Mouse (Mus musculus): ENCODE data around the gene Drc1.

Gene Drc1

DNA sequence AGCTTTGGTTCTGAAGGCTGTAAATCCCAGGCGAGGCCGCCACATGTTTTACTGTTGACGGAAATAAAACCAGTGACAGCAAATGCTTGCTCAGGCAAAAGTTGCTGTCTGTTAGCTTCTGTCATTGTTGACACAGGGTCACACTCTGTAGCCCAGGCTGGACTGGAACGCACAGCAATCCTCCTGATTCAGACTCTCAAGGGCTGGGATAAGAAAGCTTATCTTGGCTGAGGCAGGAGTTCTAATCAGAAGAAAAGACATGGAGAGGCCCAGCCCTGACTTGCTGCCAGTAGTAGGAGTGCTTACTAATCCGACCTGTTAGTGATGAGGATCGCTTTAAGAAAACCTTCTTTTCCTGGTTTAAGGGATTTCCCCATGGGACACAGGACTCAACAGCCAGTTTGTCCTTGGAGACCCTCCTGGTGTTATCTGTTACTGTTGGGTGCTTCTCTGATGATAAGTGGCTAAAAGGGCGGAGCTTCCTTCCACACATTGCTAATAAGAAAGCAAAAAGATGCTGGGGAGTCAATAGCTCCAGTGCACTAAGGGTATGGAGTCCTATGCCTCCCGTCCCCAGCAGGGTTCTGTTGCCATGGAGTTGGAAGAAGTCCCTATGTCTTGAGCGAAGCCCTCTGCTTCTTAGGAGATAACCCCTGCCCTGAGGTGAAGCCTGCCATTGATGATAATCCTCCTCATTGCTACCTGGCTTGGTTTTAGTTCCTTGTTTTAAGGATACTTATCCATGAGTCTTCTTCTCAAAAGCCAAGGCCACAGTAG, 6.1 kb downstream of the Drc1 start:
- DNase-seq: no peak

DNA sequence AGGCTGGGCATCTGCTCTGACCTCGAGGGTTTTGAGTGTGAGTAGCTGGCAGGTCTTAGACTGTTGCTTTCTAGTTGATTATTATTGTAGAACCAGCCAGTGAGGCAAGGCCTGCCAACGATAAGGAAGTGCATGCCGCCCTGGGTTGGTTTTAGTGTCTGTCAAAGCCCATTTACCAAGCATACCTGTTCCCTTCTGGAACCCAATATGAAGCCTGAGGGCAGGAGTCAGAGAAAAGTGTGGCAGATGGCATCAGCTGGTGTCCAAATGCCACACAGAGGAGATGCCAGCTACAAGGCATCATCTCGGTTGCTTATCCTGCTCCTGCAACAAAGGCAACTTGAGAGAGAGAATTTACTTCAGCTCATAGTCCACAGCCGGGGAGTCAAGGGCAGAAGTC, 59.6 kb downstream of the Drc1 start:
- DNase-seq: peak; percentile 72 to 82

DNA sequence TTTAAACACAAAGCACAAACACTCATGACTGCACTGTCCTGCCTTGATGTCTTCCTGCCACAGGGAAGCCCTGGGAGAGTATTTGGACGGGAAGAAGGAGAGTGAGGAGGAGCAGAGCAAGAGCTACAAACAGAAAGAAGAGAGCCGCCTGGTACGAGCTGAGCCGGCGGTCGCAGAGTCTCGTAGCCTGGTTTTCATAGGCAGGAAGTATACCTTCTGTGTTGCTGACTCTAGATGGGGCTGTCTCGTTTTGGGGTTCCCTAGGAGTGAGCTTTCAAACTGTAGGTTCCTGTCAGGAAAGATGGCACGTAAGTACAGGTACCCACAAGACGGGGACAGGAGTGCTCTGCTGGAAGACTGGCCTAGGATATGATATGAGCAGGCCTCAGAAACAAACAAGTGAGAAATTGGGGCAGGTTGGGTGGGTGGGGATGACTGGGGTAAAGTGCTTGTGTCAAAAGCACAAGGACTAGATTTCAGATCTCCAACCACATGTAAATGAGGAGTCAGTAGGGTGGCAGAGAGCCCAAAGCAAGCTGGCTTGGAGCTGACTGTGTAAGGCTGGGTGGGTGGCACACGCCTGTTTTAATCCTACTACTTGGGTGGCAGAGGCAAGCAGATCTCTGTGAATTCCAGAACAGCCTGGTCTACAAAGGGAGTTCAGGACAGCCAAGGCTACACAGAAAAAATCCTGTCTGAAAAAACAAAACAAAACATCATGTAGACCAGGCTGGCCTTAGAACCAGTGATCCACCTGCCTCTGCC, 60.6 kb downstream of the Drc1 start:
- DNase-seq: peak; percentile 25

GRCm38 (mm10) chr5:30342601-30343015, 61.4 kb downstream of the Drc1 start:
- peak; percentile 23 to 38 for DNase-seq

DNA sequence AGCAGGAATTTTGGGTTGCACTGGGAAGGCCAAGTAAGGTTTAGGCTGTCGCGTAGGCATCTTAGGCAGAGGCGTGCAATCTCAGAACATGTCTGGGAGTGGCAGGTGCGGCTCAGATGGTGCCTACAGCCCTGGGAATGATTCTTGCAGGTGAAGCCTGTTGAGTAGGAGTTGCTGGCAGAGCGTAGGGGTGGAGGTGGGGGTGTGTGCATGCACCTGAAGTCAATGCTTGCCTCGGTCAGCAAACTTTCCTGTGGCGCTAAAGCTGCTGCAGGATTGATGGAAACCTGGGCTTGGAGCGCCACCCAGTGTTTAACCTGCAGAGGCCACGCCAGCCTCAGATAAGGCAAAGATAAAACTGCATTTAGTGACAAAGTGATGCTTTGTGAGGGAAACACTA, 61.9 kb downstream of the Drc1 start:
- DNase-seq: peak; percentile 87 to 89

- DNase-seq: no peak
These were observed 62.7 kb downstream of the Drc1 start for GRCm38 (mm10) chr5:30343886-30344285.

DNA sequence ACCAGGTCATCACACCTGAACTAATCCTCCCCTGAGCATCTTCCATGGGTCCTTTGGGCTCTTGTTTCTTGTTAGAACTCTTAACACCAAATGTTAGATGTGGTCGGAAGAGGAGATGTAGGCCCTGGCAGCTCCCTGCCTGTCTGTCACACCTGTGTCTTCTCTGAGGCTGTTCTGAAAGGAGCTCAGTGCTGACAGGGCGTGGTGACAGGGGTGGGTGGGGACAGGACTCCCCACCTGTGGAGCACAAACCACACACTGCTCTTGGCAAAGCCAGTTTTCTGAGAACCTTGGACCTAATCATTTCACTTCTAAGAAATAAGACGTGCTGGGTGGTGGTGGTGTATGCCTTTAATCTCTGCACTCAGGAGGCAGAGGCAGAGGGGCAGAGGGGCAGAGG, 72.4 kb downstream of the Drc1 start:
- no peak for DNase-seq

DNA sequence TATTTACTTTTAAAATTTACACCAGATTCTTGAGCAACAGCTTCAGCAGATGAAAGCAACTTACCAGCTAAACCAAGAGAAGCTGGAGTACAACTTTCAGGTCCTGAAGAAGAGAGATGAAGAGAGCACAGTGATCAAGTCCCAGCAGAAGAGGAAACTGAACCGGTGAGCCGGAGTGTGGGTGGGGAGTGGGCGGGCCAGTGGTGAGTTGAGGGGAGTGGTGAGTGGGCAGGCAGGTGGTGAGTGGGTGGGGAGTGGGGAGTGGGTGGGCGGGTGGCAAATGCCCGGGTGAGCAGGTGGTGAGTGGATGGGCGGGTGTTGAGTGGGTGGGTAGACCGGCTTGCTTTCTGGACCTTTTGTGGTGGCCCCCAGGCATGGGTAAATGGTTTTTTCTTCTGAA, 73.9 kb downstream of the Drc1 start:
- no peak for DNase-seq

DNA sequence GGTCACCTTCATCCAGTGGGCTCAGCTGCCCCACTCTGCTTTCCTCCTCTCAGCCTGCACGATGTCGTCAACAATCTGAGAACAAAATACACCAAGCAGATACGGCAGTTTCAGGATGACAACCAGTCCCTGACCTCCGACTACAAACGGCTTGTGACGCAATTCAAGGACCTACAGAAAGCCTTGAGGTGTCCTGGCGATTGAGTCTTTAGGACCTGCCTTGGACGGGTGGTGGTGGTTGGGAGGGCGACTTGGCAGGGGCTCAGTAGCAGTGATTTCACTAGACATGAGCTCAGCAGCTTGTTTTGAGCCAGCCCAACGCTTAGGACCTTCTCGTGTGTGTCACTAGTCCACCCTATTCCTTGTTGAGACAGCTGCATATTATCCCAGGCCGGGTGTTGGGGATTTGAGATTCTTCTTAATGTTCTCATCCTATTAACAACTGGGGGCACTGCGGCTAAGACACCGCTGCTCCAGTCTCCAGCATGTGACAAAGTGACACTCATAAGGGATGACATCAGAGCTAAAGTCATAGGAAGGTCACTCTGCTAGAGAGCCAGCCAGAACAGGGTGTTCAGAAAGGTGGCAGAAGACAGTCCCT, 74.5 kb downstream of the Drc1 start:
- no peak for DNase-seq

- no peak for DNase-seq
These were observed 75.5 kb downstream of the Drc1 start for GRCm38 (mm10) chr5:30356647-30357046.

GRCm38 (mm10) chr5:30358436-30359099, 77.4 kb downstream of the Drc1 start:
- DNase-seq: no peak

DNA sequence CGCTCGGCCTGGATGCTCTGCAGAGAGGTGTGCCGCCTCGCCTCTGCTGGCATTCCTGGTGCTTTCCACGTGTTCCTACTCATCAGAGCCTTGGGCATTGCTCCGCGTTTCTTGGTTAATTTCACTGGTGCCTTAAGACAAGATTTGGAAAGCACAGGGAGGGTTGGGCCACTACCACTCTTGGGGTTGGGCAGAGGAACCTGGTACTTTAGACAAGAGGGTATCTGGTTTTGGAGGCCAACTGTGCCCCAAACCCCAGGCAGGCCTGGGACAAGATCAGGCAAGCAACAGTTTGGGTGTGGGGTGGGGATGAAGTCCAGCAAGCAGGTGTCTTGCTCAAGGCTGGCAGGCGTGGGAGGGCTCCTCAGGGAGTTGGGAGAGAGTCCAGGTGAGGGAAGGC, 86.2 kb downstream of the Drc1 start:
- no peak for DNase-seq

- DNase-seq: no peak
These were observed 88.2 kb downstream of the Drc1 start for GRCm38 (mm10) chr5:30369426-30369825.

DNA sequence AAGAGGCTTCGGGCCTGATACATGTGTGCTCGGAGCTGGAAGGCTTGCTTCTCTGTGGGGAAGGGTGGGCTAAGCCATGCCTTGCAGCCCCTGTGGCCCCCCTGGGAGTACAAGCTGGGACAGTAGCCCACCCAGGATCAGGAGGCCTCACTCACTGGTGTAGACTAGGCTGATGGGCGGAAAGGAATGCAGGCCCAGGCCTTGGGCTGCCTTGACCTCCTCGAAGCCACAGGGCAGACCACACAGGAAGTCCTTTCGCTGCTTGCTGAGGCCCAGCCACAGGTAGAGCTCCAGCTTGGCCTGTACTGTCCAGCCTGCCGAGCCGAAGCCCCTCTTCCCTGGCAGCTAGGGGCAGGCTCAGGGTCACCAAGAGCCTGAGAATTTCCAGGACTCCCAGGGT, 101.7 kb downstream of the Drc1 start:
- DNase-seq: no peak

- DNase-seq: no peak
These were observed 106.5 kb downstream of the Drc1 start for GRCm38 (mm10) chr5:30387726-30388125.

- DNase-seq: no peak
These were observed 108.6 kb downstream of the Drc1 start for GRCm38 (mm10) chr5:30389836-30390235.

- peak; percentile 86 to 91 for DNase-seq
These were observed 110.3 kb downstream of the Drc1 start for GRCm38 (mm10) chr5:30391473-30391872.

GRCm38 (mm10) chr5:30400521-30400920, 119.3 kb downstream of the Drc1 start:
- DNase-seq: peak in 1 of 2 experiments; percentile 36

GRCm38 (mm10) chr5:30401165-30401564, 120.0 kb downstream of the Drc1 start:
- DNase-seq: no peak

GRCm38 (mm10) chr5:30406876-30407275, 125.7 kb downstream of the Drc1 start:
- peak; percentile 38 to 47 for DNase-seq

- no peak for DNase-seq
These were observed 130.3 kb downstream of the Drc1 start for GRCm38 (mm10) chr5:30411524-30411923.

GRCm38 (mm10) chr5:30415381-30415780, 134.2 kb downstream of the Drc1 start:
- no peak for DNase-seq

GRCm38 (mm10) chr5:30415876-30416275, 134.7 kb downstream of the Drc1 start:
- DNase-seq: peak; percentile 72 to 74

Measured in cerebellum, postnatal 14 days (tissue).